Mouse (Mus musculus): ENCODE data around the gene Mcat.

- TF ChIP-seq CTCF (conservative IDR thresholded peaks at IDR 0.05; ENCODE audit: low read length), result no peak
- no peak for TF ChIP-seq POU5F1 (IDR thresholded peaks at IDR 0.05; ENCODE audit: borderline replicate concordance, low read length)
These were observed at the start of gene Mcat, which contains the start of gene Tspo for GRCm38 (mm10) chr15:83563327-83563856.
